In the genomic region with DNA sequence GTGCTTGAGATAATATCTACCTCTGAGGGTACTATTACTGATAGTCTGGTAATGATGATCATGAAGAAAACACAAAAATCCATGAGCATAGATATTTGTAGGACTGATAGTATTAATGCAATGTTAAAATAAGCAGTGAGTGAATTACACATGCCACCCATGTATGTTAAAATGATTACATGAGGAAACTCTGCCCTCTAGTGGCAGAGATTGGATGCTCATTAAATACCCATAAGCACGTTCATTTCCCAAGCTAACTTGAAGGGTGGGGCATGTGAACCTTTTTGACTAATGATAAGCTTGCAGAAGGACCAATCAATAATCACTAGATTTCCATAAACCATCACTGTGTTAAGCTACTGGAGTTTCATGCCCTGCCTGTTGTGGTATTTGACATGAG, we compare ENCODE assay signal across 8 mouse cellular contexts.
A peak's percentile ranks its signal among the peaks of the same experiment; 100 is the strongest.
DNase-seq lines count a peak whose midpoint lies in the region; ATAC-seq and TF ChIP-seq lines count a peak whose summit lies in the region.

No protein-coding gene starts in this region.

- no peaks in the 10 kb centered on the region for H3K36me3 ChIP-seq in hindbrain, embryonic 13.5 days
- no peaks in the 10 kb centered on the region for H3K36me3 ChIP-seq in splenic B cell, adult 2 months (ENCODE audit: control insufficient read depth, insufficient read depth, low read length, poor library complexity, severe bottlenecking)

- 2% methylated on average over 1 of the region's 1 CpGs for WGBS in hindbrain, embryonic 13.5 days

- DNase-seq in gastrocnemius, adult 2 months: no peak
- DNase-seq in gastrocnemius, postnatal 25 days: no peak
- DNase-seq in testis, postnatal 10 days (ENCODE audit: low spot score): peak; percentile 45
- no peak for DNase-seq in testis, postnatal 14 days (ENCODE audit: low spot score)
- DNase-seq in lung, postnatal 14 days: peak; percentile 72
- peak; percentile 82 for DNase-seq in splenic B cell, adult 2 months (ENCODE audit: low read depth, low spot score)

- no peak overlapping the region for H3K9ac ChIP-seq in hindbrain, embryonic 13.5 days

- H3K9me3 ChIP-seq in hindbrain, embryonic 13.5 days: no peaks in the 10 kb centered on the region

- H3K27ac ChIP-seq in gastrocnemius, adult 2 months: no peak overlapping the region
- no peak overlapping the region for H3K27ac ChIP-seq in hindbrain, embryonic 13.5 days

- H3K4me2 ChIP-seq in hindbrain, embryonic 13.5 days: no peak overlapping the region

- ATAC-seq in common myeloid progenitor, adult 5-6 weeks (replicated peaks; ENCODE audit: low read depth, poor library complexity, severe bottlenecking): peak; percentile 71
- ATAC-seq in hindbrain, embryonic 13.5 days (ENCODE audit: low FRiP score): 0 out of 2 replicates have a peak, but pooled peaks have one; percentile 13

- TF ChIP-seq CTCF in gastrocnemius, adult 2 months (IDR thresholded peaks at IDR 0.05): peak; percentile 82

- intact Hi-C loops in gastrocnemius, adult 2 months (cut with DNase I): loop anchor here (5.0 kb wide), 1 partner anchor 58 kb away; no protein-coding TSS in a partner anchor

- H3K4me3 ChIP-seq in gastrocnemius, adult 2 months: no peak overlapping the region
- no peak overlapping the region for H3K4me3 ChIP-seq in hindbrain, embryonic 13.5 days

- no peaks in the 10 kb centered on the region for H3K4me1 ChIP-seq in hindbrain, embryonic 13.5 days (replicated peaks)

- H3K27me3 ChIP-seq in hindbrain, embryonic 13.5 days: no peaks in the 10 kb centered on the region
- no peaks in the 10 kb centered on the region for H3K27me3 ChIP-seq in splenic B cell, adult 2 months (ENCODE audit: control insufficient read depth, insufficient read depth, low read length, poor library complexity, severe bottlenecking)

Comparison
In these comparisons a context has a peak if more than half of its experiments do, and no peak if none do; other contexts are left out.
1. DNase-seq: peak in testis, postnatal 10 days (single experiment), lung, postnatal 14 days (single experiment) and splenic B cell, adult 2 months (single experiment); none in gastrocnemius, adult 2 months (single experiment), gastrocnemius, postnatal 25 days (single experiment) and testis, postnatal 14 days (single experiment).